Mouse (Mus musculus) embryonic facial prominence, embryonic 14.5 days (tissue): ENCODE results near the gene Abcc6. TPM values are rescaled to one million over a fixed set of nuclear protein-coding genes. Genes with fewer than 3 reads are reported as not detected.
A peak's percentile ranks its signal among the peaks of the same experiment; 100 is the strongest.
"Not testable (repeated sequence)": the region's sequence is repeated elsewhere in the genome, so short reads cannot be mapped to it uniquely, and the experiment has no call there.

ENCODE experiments used
- ATAC-seq: fragments of 200-750 bp; cut with Nextera tagmentation; 2 replicates; pipeline ENCODE4 v1.8.0; 2017; ENCODE audit warnings: low read depth, moderate number of reproducible peaks, moderate TSS enrichment
- DNase-seq: peaks from one replicate; pipeline ENCODE4 v3.0.0-alpha.2; 2015; ENCODE audit warnings: low spot score
- H3K27ac ChIP-seq: fragments of 300-500 bp; sonication (generic); replicated peaks from 2 replicates; pipeline ENCODE4 v1.5.1; 2014; ENCODE audit warnings: low read depth, mild to moderate bottlenecking, low read length, moderate library complexity
- H3K27me3 ChIP-seq: fragments of 300-500 bp; sonication (generic); replicated peaks from 2 replicates; pipeline ENCODE4 v1.6.1; 2014; ENCODE audit warnings: low read length; ENCODE audit not compliant: control insufficient read depth, insufficient read depth
- H3K36me3 ChIP-seq: fragments of 300-500 bp; sonication (generic); 2 replicates; pipeline ENCODE4 v1.6.1; 2014; ENCODE audit warnings: low read length, mixed read lengths; ENCODE audit not compliant: control insufficient read depth, insufficient read depth
- H3K4me1 ChIP-seq: fragments of 300-500 bp; sonication (generic); 2 replicates; pipeline ENCODE4 v1.6.1; 2014; ENCODE audit warnings: antibody characterized with exemption, low read length; ENCODE audit not compliant: control insufficient read depth, insufficient read depth
- H3K4me2 ChIP-seq: fragments of 300-500 bp; sonication (generic); 2 replicates; pipeline ENCODE4 v1.6.1; 2014; ENCODE audit warnings: low read depth, mild to moderate bottlenecking, low read length, moderate library complexity, mixed read lengths
- H3K4me3 ChIP-seq: fragments of 300-500 bp; sonication (generic); 2 replicates; pipeline ENCODE4 v1.5.1; 2014; ENCODE audit warnings: low read depth, mild to moderate bottlenecking, low read length
- H3K9ac ChIP-seq: fragments of 300-500 bp; sonication (generic); 2 replicates; pipeline ENCODE4 v1.6.1; 2014; ENCODE audit warnings: low read depth, mild to moderate bottlenecking, low read length, moderate library complexity, mixed read lengths
- H3K9me3 ChIP-seq: fragments of 300-500 bp; sonication (generic); 2 replicates; pipeline ENCODE4 v1.6.1; 2016; ENCODE audit warnings: low read length; ENCODE audit not compliant: control insufficient read depth
- WGBS: fragments of 180-500 bp; shearing (Covaris S2); extraction: QIAGEN DNeasy Blood & Tissue Kit; methylation state at CpG from one replicate; pipeline ENCODE4 v1.1.7; 2014; 5-methylcytosine and 5-hydroxymethylcytosine counted together
- polyA plus RNA-seq: library from polyadenylated mRNA; unstranded; fragments of >200 nt; fragmentation: Nextera tagmentation; extraction: Ambion mirVana; gene quantifications from 2 replicates; pipeline ENCODE4 v1.2.1, GENCODE M21; 2014

Gene Abcc6
- polyA plus RNA-seq, 1 experiment from 2014 or later: 0.64 TPM

DNA sequence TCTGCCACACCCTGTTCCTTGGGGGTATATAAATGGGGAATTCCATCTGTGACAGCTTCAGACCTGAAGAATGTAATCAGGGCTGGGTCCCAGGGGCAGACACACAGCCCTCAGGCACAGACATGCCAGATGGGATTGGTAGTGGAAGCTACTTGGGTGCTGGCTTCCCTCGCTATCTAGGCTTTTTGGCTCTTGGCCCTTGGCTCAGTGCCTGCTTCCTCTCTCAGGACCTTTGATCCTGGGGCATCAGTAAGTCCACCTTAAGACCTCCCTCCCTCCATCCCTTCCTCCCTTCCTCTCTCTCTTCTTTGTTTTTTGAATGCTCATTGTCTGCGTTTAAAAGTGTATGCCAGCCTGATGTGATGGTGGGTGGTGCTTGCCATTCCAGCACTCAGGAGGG lies 90.3 kb downstream of the Abcc6 start:
- no peak overlapping the region for H3K27ac ChIP-seq
- DNase-seq: no peak
- ATAC-seq: no peak
- no peak overlapping the region for H3K4me3 ChIP-seq
- H3K4me1 ChIP-seq: no peaks in the 10 kb centered on the region
- no peak overlapping the region for H3K9ac ChIP-seq
- no peaks in the 10 kb centered on the region for H3K27me3 ChIP-seq
- H3K4me2 ChIP-seq: no peak overlapping the region
- H3K36me3 ChIP-seq: no peaks in the 10 kb centered on the region
- H3K9me3 ChIP-seq: no peaks in the 10 kb centered on the region
- 38% methylated on average over 2 of the region's 2 CpGs for WGBS

DNA sequence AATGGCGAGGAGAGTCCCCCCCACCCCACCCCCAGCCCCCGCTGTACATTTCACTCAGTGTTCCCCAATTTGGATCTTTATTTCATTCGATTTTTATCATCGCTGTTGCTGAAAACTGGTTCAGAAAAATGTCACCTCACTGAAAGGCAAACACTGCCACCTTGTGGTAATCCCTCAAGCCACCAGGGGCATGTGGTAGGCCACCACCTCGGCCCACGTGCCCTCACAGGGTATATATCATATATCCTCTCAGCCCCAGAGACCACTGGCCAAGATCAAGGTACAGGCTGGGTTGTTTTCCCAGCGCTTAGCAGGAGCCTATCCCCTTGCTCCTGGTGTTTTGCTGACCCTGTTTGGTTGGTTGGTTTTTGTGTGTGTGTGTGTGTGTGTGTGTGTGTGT lies 95.0 kb downstream of the Abcc6 start:
- no peak overlapping the region for H3K4me2 ChIP-seq
- H3K27ac ChIP-seq: no peak overlapping the region
- H3K9ac ChIP-seq: no peak overlapping the region
- DNase-seq (peak; percentile 81), ATAC-seq (peak; percentile 78; the same call in 1 of the 2 replicates)
- no peaks in the 10 kb centered on the region for H3K27me3 ChIP-seq
- H3K4me1 ChIP-seq: no peaks in the 10 kb centered on the region
- H3K36me3 ChIP-seq: no peaks in the 10 kb centered on the region
- WGBS: 18% methylated on average over 7 of the region's 7 CpGs
- no peak overlapping the region for H3K4me3 ChIP-seq
- peaks cover 8% of the 10 kb centered on the region for H3K9me3 ChIP-seq

DNA sequence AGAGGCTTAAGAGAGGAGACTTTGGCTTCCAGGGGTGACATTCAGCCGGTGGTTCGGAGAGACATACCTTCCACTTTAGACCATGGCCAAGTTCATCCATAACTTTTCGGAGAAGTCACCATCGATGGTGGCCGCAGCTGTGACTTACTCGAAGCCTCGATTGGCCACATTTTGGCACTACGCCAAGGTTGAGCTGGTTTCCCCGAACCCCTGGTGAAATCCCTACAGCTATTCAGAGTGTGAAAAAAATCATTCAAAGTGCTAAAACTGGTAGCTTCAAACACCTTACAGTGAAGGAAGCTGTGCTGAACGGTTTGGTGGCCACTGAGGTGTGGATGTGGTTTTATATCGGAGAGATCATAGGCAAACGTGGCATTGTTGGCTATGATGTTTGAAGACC lies 96.3 kb downstream of the Abcc6 start:
- not testable (repeated sequence) for H3K9ac ChIP-seq, ATAC-seq, H3K9me3 ChIP-seq, DNase-seq, H3K4me3 ChIP-seq, H3K4me1 ChIP-seq, H3K36me3 ChIP-seq, H3K4me2 ChIP-seq, H3K27ac ChIP-seq, H3K27me3 ChIP-seq
- 88% methylated on average over 12 of the region's 12 CpGs for WGBS

DNA sequence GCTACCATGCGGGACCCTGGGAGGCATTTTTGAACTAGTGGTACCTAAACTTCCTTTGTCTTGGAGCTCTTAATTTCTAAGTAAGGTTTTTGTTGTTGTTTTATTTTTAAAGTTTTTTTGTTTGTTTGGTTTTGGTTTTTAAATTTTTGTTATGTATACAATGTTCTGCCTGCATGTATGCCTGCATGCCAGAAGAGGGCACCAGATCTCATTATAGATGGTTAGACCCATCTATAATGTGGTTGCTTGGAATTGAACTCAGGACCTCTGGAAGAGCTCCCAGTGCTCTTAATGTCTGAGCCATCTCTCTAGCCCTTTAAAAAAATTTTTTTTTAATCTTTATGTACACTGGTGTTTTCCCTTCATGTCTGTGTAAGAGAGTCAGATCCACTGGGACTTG lies 100.4 kb downstream of the Abcc6 start:
- Histone ChIP-seq H3K9ac (no peak overlapping the region), H3K27ac (no peak overlapping the region), H3K4me3 (no peak overlapping the region), H3K4me2 (no peak overlapping the region), H3K4me1 (no peaks in the 10 kb centered on the region), H3K9me3 (peaks cover 16% of the 10 kb centered on the region), H3K27me3 (no peaks in the 10 kb centered on the region), H3K36me3 (no peaks in the 10 kb centered on the region)
- DNase-seq (no peak), ATAC-seq (no peak)
- WGBS: 87% methylated on average over 1 of the region's 1 CpGs

DNA sequence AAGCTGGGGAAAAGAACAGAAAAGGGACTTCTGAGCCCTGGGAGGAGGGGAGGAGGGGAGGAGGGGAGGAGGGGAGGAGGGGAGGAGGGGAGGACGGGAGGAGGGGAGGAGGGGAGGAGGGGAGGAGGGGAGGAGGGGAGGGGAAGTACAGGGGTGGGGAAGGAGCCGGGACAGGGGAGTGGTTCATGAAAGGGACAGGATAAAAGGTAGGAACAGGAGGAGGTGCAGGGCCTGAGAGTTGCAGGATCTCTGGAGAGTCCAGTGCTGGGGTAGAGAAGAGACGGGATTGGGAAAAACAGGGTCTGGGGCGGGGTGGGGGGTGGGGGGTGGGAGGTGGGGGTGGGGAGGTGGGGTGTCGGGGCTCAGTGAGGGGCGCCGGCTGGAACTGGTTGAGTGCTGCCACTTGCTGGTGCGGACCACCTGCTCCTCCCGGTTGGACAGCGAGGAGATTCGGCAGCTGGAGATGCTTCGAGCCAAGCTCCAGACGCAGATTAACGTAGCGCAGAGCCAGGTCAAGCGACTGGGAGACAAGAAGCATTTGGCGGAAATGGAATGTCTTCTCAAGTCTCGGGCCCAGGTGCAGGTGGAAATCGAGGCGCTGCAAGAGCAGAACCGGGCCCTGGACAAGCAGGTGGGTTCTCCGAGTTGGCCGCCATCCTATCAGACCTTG lies 101.3 kb downstream of the Abcc6 start:
- DNase-seq: peak; percentile 41
- 14% methylated on average over 20 of the region's 23 CpGs for WGBS
- Histone ChIP-seq H3K27me3 (no peaks in the 10 kb centered on the region), H3K9me3 (peaks cover 17% of the 10 kb centered on the region), H3K4me3 (no peak overlapping the region), H3K9ac (peak overlapping the region; percentile 30; the same call in 1 of the 2 replicates), H3K4me2 (peak overlapping the region; percentile 33), H3K27ac (no peak overlapping the region), H3K36me3 (no peaks in the 10 kb centered on the region), H3K4me1 (no peaks in the 10 kb centered on the region)
- ATAC-seq: no peak

DNA sequence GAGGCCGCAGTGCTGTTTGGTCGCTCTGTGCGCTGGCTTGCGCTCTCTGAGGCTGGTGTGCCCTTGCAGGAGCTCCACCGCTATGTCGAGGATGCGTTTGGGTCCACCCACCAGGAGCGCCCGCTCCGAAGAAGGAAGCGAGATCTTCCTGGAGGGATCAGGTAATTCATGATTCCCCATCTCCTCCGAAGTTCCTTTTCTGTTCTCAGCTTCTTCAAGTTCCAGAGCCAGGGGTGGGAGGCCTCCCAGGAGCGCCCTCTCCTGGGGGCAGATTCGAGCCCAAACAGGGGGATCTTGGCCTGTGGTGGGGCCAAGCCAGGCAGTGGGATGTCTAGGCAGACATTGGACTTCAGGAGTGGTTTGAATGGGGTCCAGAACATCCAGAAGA lies 105.7 kb downstream of the Abcc6 start:
- Histone ChIP-seq H3K27ac (peak overlapping the region; percentile 95; the same call in 1 of the 2 replicates), H3K4me1 (peaks cover 19% of the 10 kb centered on the region), H3K27me3 (no peaks in the 10 kb centered on the region), H3K9me3 (peaks cover 9% of the 10 kb centered on the region; the same call in 1 of the 2 replicates), H3K4me2 (peak overlapping the region; percentile 65), H3K36me3 (0 out of 2 replicates have a peak, but pooled peaks cover 2% of the 10 kb centered on the region), H3K9ac (0 out of 2 replicates have a peak overlapping the region, but pooled peaks have one; percentile 15), H3K4me3 (peak overlapping the region; percentile 42)
- DNase-seq (no peak), ATAC-seq (no peak)
- WGBS: 14% methylated on average over 13 of the region's 14 CpGs

DNA sequence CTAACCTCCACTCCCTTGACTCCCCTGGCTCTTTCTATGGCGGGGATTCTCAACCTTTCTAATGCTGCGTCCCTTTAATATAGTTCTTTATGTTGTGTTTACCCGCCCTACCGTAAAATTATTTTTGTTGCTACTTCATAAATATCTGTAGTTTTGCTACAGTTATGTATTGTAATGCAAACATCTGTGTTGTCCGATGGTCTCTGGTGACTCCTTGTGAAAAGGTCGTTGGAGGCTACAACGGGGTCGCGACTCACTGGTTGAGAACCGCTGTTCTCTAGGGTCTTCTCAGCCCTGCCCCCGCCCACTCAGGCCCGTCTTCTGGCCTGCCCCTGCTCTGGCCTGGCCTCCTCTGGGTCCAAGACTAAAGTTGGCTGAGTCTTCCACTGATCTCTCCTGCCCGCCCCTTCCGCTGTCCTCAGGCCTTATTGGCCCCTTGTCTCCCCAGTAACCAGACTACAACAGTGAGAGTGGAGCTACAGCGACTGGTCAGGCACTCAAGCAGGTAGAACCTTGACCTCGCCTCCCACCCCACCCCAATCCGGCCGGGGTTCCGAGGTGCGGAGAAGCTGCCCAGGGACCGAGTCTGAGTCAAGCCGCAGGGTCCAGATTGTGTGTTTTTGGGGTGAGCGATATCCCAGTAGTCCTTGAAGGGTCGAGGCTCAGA lies 106.2 kb downstream of the Abcc6 start, which contains the start of gene Ccdc114:
TSS of gene Ccdc114 (plus strand) at position 311 of the 667 bp plus-strand sequence.
- WGBS: 8% methylated on average over 24 of the region's 24 CpGs

DNA sequence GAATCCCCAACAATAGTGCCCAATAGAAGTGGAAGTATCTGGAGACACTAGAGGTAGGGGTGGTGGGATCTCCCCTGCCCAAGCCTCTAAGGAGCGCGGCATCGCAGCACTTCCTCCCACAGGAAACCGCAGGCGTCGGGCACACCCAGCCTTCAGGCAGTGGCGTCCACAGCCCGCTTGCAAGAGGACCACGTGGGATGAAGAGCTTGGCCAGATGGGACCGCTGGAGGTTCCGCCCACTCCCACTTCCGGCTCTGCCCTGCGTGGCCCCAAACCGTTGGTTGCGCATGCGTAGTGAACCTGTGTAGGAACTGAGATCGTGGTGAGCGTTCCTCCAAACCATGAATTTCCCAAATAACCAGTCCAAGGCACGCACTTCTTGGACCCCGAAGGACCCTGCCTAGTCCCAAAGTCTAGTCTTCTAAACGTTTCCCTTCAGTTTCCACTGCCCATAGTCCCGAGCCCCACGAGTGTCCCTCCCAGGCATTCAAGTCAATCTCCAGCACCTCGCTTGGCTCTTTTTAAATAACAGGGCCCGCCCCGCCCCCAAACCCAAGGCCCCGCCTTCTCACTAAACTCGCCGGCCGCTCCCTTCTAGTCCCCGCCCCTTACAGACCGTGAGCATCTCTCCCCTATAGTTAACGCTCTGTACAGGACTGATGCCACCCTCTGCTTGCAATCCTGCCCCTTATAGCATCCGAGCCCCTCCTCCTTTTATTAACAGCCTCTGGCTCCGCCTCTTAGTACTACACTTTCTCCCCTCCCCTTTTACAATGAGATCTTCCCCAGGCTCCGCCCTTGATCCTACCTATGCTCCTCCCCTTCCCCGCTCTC lies 107.0 kb downstream of the Abcc6 start:
- Histone ChIP-seq H3K36me3 (peaks cover 11% of the 10 kb centered on the region), H3K9ac (peak overlapping the region; percentile 58)

More for the DNA sequence above, 106.2 kb downstream of the Abcc6 start, which contains the start of gene Ccdc114:
- Histone ChIP-seq H3K4me3 (peak within 1 kb of the TSS; percentile 42), H3K9me3 (peaks cover 9% of the 10 kb centered on the region; the same call in 1 of the 2 replicates), H3K36me3 (0 out of 2 replicates have a peak, but pooled peaks cover 7% of the 10 kb centered on the region), H3K4me2 (peak within 1 kb of the TSS; percentile 65), H3K4me1 (peaks cover 25% of the 10 kb centered on the region), H3K27me3 (no peaks in the 10 kb centered on the region), H3K27ac (peak within 1 kb of the TSS; percentile 95), H3K9ac (peak within 1 kb of the TSS; percentile 58)
- peak; percentile 32 for ATAC-seq
- peak; percentile 72 for DNase-seq

More for the DNA sequence above, 107.0 kb downstream of the Abcc6 start:
- DNase-seq (peak; percentile 99), ATAC-seq (peak; percentile 90)
- under 1% methylated on average over 36 of the region's 37 CpGs for WGBS
- Histone ChIP-seq H3K4me2 (peak overlapping the region; percentile 65), H3K4me3 (peak overlapping the region; percentile 42), H3K27me3 (no peaks in the 10 kb centered on the region), H3K9me3 (peaks cover 9% of the 10 kb centered on the region; the same call in 1 of the 2 replicates), H3K27ac (peak overlapping the region; percentile 95), H3K4me1 (peaks cover 26% of the 10 kb centered on the region)
